Mouse (Mus musculus) liver, postnatal 0 days (tissue): ENCODE measurements around the gene Tecr.

ENCODE experiments used
- CTCF ChIP-seq: sonication (generic); IDR thresholded peaks from 2 replicates; pipeline ENCODE4 v1.5.1; 2016; ENCODE audit warnings: antibody characterized with exemption, low read depth
- EP300 ChIP-seq: IDR thresholded peaks from 2 replicates; pipeline ENCODE4 v1.6.1; 2016; ENCODE audit warnings: antibody characterized with exemption, low read depth, mild to moderate bottlenecking

GRCm38 (mm10) chr8:83568755-83569154 is 39.0 kb downstream of the Tecr start:
- TF ChIP-seq CTCF (no peak), EP300 (no peak)
